In the genomic region with DNA sequence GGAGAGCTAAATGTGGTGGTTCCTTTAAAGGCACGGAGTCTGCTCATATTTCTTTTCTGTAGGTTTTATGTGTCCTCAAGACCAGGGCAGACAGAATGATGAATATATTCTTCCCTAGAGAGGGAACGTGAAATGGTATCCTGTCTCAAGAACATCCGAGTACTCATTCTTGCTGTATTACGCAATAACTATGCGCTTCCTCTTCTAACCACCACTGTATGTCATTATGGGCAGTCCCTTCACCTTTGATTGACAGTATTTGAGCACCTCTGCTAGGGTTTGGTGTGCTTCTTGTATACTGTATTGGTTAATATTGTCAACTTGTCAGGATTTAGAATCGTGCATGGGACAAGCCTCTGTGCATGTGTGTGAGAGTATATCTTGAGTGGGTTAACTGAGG, we compare ENCODE assay signal across 17 mouse cellular contexts. TPM values are rescaled to one million over a fixed set of nuclear protein-coding genes. Genes with fewer than 3 reads are reported as not detected.
"Had no signal": no experiment of that assay in that cellular context is flagged by ENCODE, and none has a peak within 500 bp of the region (broad histone marks: within the 10 kb centered on the region; RNA-seq: fewer than 3 reads in every experiment).

No protein-coding gene starts in this region.

- H3K27me3 ChIP-seq: liver, embryonic 15.5 days; midbrain, embryonic 13.5 days; neural tube, embryonic 13.5 days had no signal

- DNase-seq: kidney, adult 11 months; kidney, adult 9 months; kidney, postnatal 36 days; layer of hippocampus, adult 9-11 months; layer of hippocampus, postnatal 36 days; left cerebral cortex, postnatal 4 days; lung, adult 2 months; lung, postnatal 10 days; right cerebral cortex, adult 18-20 months; right cerebral cortex, postnatal 25 days; thymus, postnatal 14 days had no signal

- ATAC-seq: midbrain, embryonic 13.5 days had no signal

- H3K4me3 ChIP-seq: liver, embryonic 15.5 days; midbrain, embryonic 13.5 days; neural tube, embryonic 13.5 days had no signal

- H3K36me3 ChIP-seq: liver, embryonic 15.5 days; midbrain, embryonic 13.5 days; neural tube, embryonic 13.5 days had no signal

RNA-seq across cellular contexts. Expression of gene Mefv, which starts 11.2 kb away (rescaled TPM):
- total RNA-seq: layer of hippocampus, adult 18-20 months; layer of hippocampus, postnatal 36 days; left cerebral cortex, adult 8-10 months; left cerebral cortex, postnatal 4 days had no signal
- polyA plus RNA-seq: kidney, postnatal 0 days; midbrain, embryonic 13.5 days; neural tube, embryonic 13.5 days had no signal
